Mouse (Mus musculus): Measurements from ENCODE around the gene Vac14. TPM values are rescaled to one million over a fixed set of nuclear protein-coding genes. Genes with fewer than 3 reads are reported as not detected.

Vac14 gene
- polyA plus RNA-seq, 1 experiment from 2014 or later, result 17.7 TPM

DNA sequence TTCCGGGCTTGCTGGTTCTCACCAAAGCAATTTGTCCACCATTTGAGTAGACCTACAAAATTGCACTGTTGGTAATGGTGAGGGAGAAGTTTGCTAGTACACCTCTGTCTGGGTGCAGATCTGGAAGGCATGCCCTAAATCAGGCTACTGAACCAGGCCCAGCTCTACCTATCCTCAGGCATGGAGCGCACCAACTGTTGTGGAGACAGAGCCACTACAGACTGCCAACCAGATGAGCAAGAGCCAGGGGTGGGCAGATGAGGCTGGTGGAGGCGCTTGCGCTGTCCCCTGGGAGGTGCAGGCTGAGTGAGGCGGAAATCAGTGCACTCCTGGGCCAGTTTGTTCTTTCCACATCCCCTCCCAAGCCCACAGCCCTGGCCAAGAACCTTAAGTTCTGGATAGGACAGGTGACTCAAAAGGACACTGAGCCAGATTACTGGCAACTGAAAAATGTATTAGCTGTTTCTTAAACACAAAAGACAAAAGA lies 58.8 kb downstream of the Vac14 start:
- Histone ChIP-seq H3K4me2 (ENCODE audit: low read depth, low read length) (no peak overlapping the region), H3K27ac (replicated peaks; ENCODE audit: low read depth, low read length) (peak overlapping the region; percentile 87), H3K27me3 (replicated peaks; ENCODE audit: control insufficient read depth, insufficient read depth, low read length) (no peaks in the 10 kb centered on the region), H3K36me3 (ENCODE audit: control insufficient read depth, insufficient read depth, low read length) (0 out of 2 replicates have a peak, but pooled peaks cover 16% of the 10 kb centered on the region), H3K4me3 (ENCODE audit: low read depth, low read length) (no peak overlapping the region), H3K9me3 (ENCODE audit: control insufficient read depth, low read length) (no peaks in the 10 kb centered on the region), H3K4me1 (ENCODE audit: control insufficient read depth, insufficient read depth, low read length) (peaks cover 23% of the 10 kb centered on the region), H3K9ac (ENCODE audit: low read depth, low read length) (no peak overlapping the region)
- DNase-seq (ENCODE audit: low spot score) (no peak), ATAC-seq (ENCODE audit: low read depth) (no peak)
- WGBS, result 61% methylated on average over 5 of the region's 5 CpGs

DNA sequence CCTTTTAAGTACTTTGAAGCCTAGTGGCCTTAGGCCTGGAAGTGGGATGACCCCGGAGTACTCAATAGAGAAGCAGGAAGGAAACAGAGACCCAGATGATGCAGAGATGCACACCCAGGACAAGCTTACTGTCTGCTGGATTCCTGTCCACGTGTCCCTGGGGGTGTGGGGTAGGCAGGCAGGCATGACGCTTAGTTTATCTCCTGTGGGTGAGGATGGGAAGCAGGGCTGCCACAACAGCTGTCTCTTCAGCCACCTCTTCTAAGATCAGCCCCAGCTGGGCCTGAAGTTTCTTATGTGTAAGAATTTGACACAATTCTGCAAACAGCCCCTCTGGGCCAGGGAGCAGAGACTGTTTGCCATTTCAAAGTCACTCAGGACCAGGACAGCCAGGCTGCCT lies 60.6 kb downstream of the Vac14 start:
- H3K9ac ChIP-seq (ENCODE audit: low read depth, low read length), result no peak overlapping the region
- no peaks in the 10 kb centered on the region for H3K27me3 ChIP-seq (replicated peaks; ENCODE audit: control insufficient read depth, insufficient read depth, low read length)
- H3K4me3 ChIP-seq (ENCODE audit: low read depth, low read length), result no peak overlapping the region
- peak overlapping the region; percentile 52 for H3K27ac ChIP-seq (replicated peaks; ENCODE audit: low read depth, low read length)
- H3K4me2 ChIP-seq (ENCODE audit: low read depth, low read length), result no peak overlapping the region
- no peaks in the 10 kb centered on the region for H3K9me3 ChIP-seq (ENCODE audit: control insufficient read depth, low read length)
- ATAC-seq (ENCODE audit: low read depth) (no peak), DNase-seq (ENCODE audit: low spot score) (no peak)
- H3K36me3 ChIP-seq (ENCODE audit: control insufficient read depth, insufficient read depth, low read length), result peaks cover 26% of the 10 kb centered on the region; the same call in 1 of the 2 replicates
- H3K4me1 ChIP-seq (ENCODE audit: control insufficient read depth, insufficient read depth, low read length), result peaks cover 23% of the 10 kb centered on the region
- 49% methylated on average over 3 of the region's 3 CpGs for WGBS

DNA sequence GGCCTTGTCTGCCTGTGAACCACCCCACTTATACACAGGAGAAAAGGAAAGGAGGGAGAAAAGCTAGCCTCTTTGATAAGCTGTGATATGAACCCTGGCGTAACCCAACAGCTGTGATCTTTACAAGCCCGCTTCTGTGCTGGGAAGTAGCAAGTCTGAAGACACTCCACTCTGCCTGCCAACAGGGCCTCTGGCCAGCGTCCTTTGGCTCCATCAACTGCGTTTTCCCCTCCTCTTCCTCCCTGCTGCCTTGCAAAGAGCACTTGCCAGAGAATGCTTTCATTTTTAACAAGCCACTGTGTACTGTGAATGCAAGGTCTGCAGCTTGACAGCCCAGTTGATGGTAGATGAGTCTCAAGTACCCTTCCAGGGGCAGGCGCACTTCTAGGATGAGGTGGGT lies 69.3 kb downstream of the Vac14 start:
- no peak overlapping the region for H3K4me2 ChIP-seq (ENCODE audit: low read depth, low read length)
- H3K4me3 ChIP-seq (ENCODE audit: low read depth, low read length), result no peak overlapping the region
- ATAC-seq (ENCODE audit: low read depth), result no peak
- no peak overlapping the region for H3K9ac ChIP-seq (ENCODE audit: low read depth, low read length)
- H3K27me3 ChIP-seq (replicated peaks; ENCODE audit: control insufficient read depth, insufficient read depth, low read length), result no peaks in the 10 kb centered on the region
- no peaks in the 10 kb centered on the region for H3K9me3 ChIP-seq (ENCODE audit: control insufficient read depth, low read length)
- DNase-seq (ENCODE audit: low spot score), result no peak
- WGBS, result 70% methylated on average over 5 of the region's 5 CpGs
- H3K36me3 ChIP-seq (ENCODE audit: control insufficient read depth, insufficient read depth, low read length), result peaks cover 23% of the 10 kb centered on the region; the same call in 1 of the 2 replicates
- no peak overlapping the region for H3K27ac ChIP-seq (replicated peaks; ENCODE audit: low read depth, low read length)
- 0 out of 2 replicates have a peak, but pooled peaks cover 5% of the 10 kb centered on the region for H3K4me1 ChIP-seq (ENCODE audit: control insufficient read depth, insufficient read depth, low read length)

DNA sequence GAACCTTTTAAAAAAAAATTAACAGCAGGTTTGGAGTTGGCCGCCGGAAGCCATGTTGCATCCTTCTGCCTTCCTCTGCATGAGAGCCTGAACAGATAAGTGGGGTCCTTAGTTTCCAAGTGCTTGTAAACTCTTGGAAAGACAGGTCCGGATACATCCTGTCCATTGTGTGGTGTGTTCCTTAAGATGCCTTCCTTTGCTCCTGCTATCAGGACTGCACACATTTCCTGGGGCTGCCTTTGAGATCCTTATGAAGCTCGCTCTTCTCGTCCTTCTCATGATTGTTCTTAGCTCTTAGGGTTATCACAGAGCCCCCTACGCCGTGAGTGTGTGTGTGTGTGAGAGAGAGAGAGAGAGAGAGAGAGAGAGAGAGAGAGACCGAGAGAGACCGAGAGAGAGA lies 71.6 kb downstream of the Vac14 start:
- Histone ChIP-seq H3K9ac (ENCODE audit: low read depth, low read length) (no peak overlapping the region), H3K4me2 (ENCODE audit: low read depth, low read length) (no peak overlapping the region), H3K27ac (replicated peaks; ENCODE audit: low read depth, low read length) (no peak overlapping the region), H3K4me3 (ENCODE audit: low read depth, low read length) (no peak overlapping the region), H3K9me3 (ENCODE audit: control insufficient read depth, low read length) (no peaks in the 10 kb centered on the region), H3K4me1 (ENCODE audit: control insufficient read depth, insufficient read depth, low read length) (0 out of 2 replicates have a peak, but pooled peaks cover 5% of the 10 kb centered on the region), H3K36me3 (ENCODE audit: control insufficient read depth, insufficient read depth, low read length) (peaks cover 6% of the 10 kb centered on the region; the same call in 1 of the 2 replicates), H3K27me3 (replicated peaks; ENCODE audit: control insufficient read depth, insufficient read depth, low read length) (no peaks in the 10 kb centered on the region)
- ATAC-seq (ENCODE audit: low read depth), result no peak
- no peak for DNase-seq (ENCODE audit: low spot score)
- WGBS, result 83% methylated on average over 9 of the region's 9 CpGs

DNA sequence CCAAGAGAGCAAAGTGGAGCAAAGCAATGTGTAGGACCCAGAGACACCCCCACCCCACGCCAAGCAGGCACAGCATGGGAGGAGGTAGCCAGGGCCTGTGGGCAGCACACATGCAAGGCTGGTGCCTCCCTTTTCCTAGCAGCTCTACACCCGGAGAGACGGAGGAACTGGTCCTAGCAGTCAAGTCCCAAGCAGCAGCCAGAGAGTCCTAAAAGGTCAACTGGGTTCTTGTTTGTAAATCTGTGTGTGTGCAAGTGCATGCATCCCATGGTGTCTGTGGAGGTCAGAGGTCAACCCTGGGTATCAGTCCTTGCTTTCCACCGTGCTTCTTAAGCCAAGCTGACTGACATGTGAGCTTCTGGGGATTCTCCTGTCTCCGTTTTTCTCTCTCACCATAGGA lies 75.8 kb downstream of the Vac14 start:
- no peak overlapping the region for H3K4me2 ChIP-seq (ENCODE audit: low read depth, low read length)
- H3K27ac ChIP-seq (replicated peaks; ENCODE audit: low read depth, low read length), result no peak overlapping the region
- WGBS, result 61% methylated on average over 5 of the region's 5 CpGs
- ATAC-seq (ENCODE audit: low read depth) (no peak), DNase-seq (ENCODE audit: low spot score) (no peak)
- H3K27me3 ChIP-seq (replicated peaks; ENCODE audit: control insufficient read depth, insufficient read depth, low read length), result no peaks in the 10 kb centered on the region
- H3K36me3 ChIP-seq (ENCODE audit: control insufficient read depth, insufficient read depth, low read length), result peaks cover 12% of the 10 kb centered on the region; the same call in 1 of the 2 replicates
- H3K9ac ChIP-seq (ENCODE audit: low read depth, low read length), result no peak overlapping the region
- H3K4me3 ChIP-seq (ENCODE audit: low read depth, low read length), result no peak overlapping the region
- H3K4me1 ChIP-seq (ENCODE audit: control insufficient read depth, insufficient read depth, low read length), result 0 out of 2 replicates have a peak, but pooled peaks cover under 1% of the 10 kb centered on the region
- H3K9me3 ChIP-seq (ENCODE audit: control insufficient read depth, low read length), result no peaks in the 10 kb centered on the region

DNA sequence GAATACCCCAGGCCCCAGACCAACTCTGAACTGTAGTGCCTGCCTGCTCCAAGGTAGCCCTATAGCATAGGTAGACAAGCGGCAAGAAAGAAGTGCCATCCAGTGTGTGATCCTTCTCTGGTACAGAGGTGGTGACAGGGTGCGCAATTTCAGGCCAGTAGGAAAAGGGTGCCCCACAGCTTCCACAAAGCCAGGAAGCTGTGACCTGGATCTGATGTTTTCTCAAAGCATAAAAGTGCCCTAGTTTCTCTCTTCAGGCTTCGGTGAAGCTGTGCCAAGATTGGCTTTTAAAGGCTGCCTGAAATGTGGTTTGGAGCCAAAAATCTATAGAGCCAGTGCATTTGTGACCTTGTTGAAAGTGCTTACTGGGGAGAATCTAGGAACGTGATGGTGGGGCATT lies 76.4 kb downstream of the Vac14 start:
- 76% methylated on average over 4 of the region's 4 CpGs for WGBS
- DNase-seq (ENCODE audit: low spot score), result no peak
- H3K9me3 ChIP-seq (ENCODE audit: control insufficient read depth, low read length), result no peaks in the 10 kb centered on the region
- H3K4me3 ChIP-seq (ENCODE audit: low read depth, low read length), result no peak overlapping the region
- no peak overlapping the region for H3K27ac ChIP-seq (replicated peaks; ENCODE audit: low read depth, low read length)
- H3K9ac ChIP-seq (ENCODE audit: low read depth, low read length), result no peak overlapping the region
- no peak for ATAC-seq (ENCODE audit: low read depth)
- no peaks in the 10 kb centered on the region for H3K27me3 ChIP-seq (replicated peaks; ENCODE audit: control insufficient read depth, insufficient read depth, low read length)
- peaks cover 12% of the 10 kb centered on the region; the same call in 1 of the 2 replicates for H3K36me3 ChIP-seq (ENCODE audit: control insufficient read depth, insufficient read depth, low read length)
- H3K4me1 ChIP-seq (ENCODE audit: control insufficient read depth, insufficient read depth, low read length), result no peaks in the 10 kb centered on the region
- no peak overlapping the region for H3K4me2 ChIP-seq (ENCODE audit: low read depth, low read length)

DNA sequence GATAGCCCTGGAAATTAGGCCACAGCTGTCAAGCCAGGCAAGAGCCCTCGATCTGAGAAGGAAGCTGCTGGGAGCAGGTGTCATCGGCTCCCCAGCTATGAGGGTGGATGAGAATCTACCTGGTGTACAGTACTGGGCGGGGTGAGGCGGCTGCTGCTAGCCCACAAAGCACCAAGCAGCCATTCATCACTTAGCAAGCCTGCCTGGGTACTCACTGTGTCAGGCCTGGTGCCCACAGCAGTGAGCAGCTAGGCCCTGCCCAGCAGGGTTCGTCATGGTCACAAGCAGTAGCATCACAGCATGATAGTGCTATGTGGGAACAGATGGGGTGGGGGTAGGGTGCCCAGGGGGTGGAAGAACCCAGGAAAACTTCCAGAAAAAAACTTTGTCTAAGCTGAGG lies 77.0 kb downstream of the Vac14 start:
- Histone ChIP-seq H3K27ac (replicated peaks; ENCODE audit: low read depth, low read length) (no peak overlapping the region), H3K27me3 (replicated peaks; ENCODE audit: control insufficient read depth, insufficient read depth, low read length) (no peaks in the 10 kb centered on the region), H3K9ac (ENCODE audit: low read depth, low read length) (no peak overlapping the region), H3K36me3 (ENCODE audit: control insufficient read depth, insufficient read depth, low read length) (peaks cover 12% of the 10 kb centered on the region; the same call in 1 of the 2 replicates), H3K4me2 (ENCODE audit: low read depth, low read length) (no peak overlapping the region), H3K9me3 (ENCODE audit: control insufficient read depth, low read length) (no peaks in the 10 kb centered on the region), H3K4me1 (ENCODE audit: control insufficient read depth, insufficient read depth, low read length) (no peaks in the 10 kb centered on the region), H3K4me3 (ENCODE audit: low read depth, low read length) (no peak overlapping the region)
- ATAC-seq (ENCODE audit: low read depth) (no peak), DNase-seq (ENCODE audit: low spot score) (no peak)
- WGBS, result 79% methylated on average over 5 of the region's 5 CpGs

DNA sequence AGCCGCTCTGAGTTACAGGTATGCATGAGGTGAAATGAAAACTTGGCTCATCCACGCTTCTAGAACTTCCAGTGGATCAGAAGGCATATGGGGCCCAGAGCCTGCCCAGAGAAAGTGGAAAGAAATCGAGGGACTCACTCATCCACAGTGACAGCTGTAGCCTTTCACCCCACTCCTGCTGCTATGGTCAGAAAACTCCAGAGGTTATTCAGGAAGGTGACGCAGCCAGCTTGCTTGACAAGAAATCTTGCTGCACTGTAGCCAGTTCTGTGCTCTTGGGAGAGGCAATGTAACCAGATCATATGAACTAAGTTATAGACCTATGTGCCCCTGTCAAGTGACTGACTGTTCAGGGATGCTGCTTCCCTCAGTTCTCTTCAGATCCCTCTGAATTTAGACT lies 77.7 kb downstream of the Vac14 start:
- 75% methylated on average over 4 of the region's 4 CpGs for WGBS
- DNase-seq (ENCODE audit: low spot score) (no peak), ATAC-seq (ENCODE audit: low read depth) (no peak)
- Histone ChIP-seq H3K9ac (ENCODE audit: low read depth, low read length) (no peak overlapping the region), H3K36me3 (ENCODE audit: control insufficient read depth, insufficient read depth, low read length) (peaks cover 12% of the 10 kb centered on the region; the same call in 1 of the 2 replicates), H3K4me3 (ENCODE audit: low read depth, low read length) (no peak overlapping the region), H3K27me3 (replicated peaks; ENCODE audit: control insufficient read depth, insufficient read depth, low read length) (no peaks in the 10 kb centered on the region), H3K9me3 (ENCODE audit: control insufficient read depth, low read length) (no peaks in the 10 kb centered on the region), H3K4me2 (ENCODE audit: low read depth, low read length) (no peak overlapping the region), H3K27ac (replicated peaks; ENCODE audit: low read depth, low read length) (no peak overlapping the region), H3K4me1 (ENCODE audit: control insufficient read depth, insufficient read depth, low read length) (no peaks in the 10 kb centered on the region)

DNA sequence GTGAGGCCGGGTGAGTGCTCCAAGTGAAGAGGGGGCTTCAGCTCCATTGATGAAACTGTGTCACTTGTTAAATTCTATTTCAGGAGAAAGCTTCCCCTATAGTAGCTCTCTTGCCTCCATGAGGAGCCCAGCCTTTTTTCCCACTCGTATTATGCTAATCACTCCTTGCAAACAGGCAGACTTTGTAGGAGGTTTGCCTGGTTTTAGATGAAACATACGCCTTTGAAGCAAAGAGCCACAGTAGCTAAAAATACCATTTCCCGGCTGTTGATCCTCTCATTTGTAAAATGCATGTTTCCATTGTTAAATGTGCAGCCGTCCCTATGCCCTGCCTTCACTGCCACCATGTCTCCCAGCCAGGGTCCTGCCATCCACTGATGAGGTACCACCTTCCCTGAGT lies 79.2 kb downstream of the Vac14 start:
- H3K9ac ChIP-seq (ENCODE audit: low read depth, low read length), result no peak overlapping the region
- H3K4me2 ChIP-seq (ENCODE audit: low read depth, low read length), result no peak overlapping the region
- H3K9me3 ChIP-seq (ENCODE audit: control insufficient read depth, low read length), result no peaks in the 10 kb centered on the region
- no peaks in the 10 kb centered on the region for H3K4me1 ChIP-seq (ENCODE audit: control insufficient read depth, insufficient read depth, low read length)
- no peak overlapping the region for H3K4me3 ChIP-seq (ENCODE audit: low read depth, low read length)
- no peak overlapping the region for H3K27ac ChIP-seq (replicated peaks; ENCODE audit: low read depth, low read length)
- 78% methylated on average over 5 of the region's 5 CpGs for WGBS
- peaks cover 17% of the 10 kb centered on the region; the same call in 1 of the 2 replicates for H3K36me3 ChIP-seq (ENCODE audit: control insufficient read depth, insufficient read depth, low read length)
- DNase-seq (ENCODE audit: low spot score) (no peak), ATAC-seq (ENCODE audit: low read depth) (no peak)
- no peaks in the 10 kb centered on the region for H3K27me3 ChIP-seq (replicated peaks; ENCODE audit: control insufficient read depth, insufficient read depth, low read length)
